ENCODE assay signal across 14 mouse cellular contexts in genomic region chr13:45404269-45404668, GRCm38 (mm10). TPM values are rescaled to one million over a fixed set of nuclear protein-coding genes. Genes with fewer than 3 reads are reported as not detected.
A peak's percentile ranks its signal among the peaks of the same experiment; 100 is the strongest.
DNase-seq lines count a peak whose midpoint lies in the region; ATAC-seq and TF ChIP-seq lines count a peak whose summit lies in the region.
"Had no signal": no experiment of that assay in that cellular context is flagged by ENCODE, and none has a peak within 500 bp of the region (broad histone marks: within the 10 kb centered on the region; RNA-seq: fewer than 3 reads in every experiment).

No protein-coding gene starts in this region.

- peak overlapping the region; percentile 30; the same call in 1 of the 2 replicates for H3K27ac ChIP-seq in lung, embryonic 14.5 days (ENCODE audit: low read depth)
- H3K27ac ChIP-seq in stomach, embryonic 15.5 days = no peak overlapping the region
- H3K27ac ChIP-seq: macrophage had no signal

- no peaks in the 10 kb centered on the region for H3K27me3 ChIP-seq in lung, embryonic 14.5 days (ENCODE audit: insufficient read depth, low read length)
- H3K27me3 ChIP-seq in stomach, embryonic 15.5 days (replicated peaks) = no peaks in the 10 kb centered on the region

- TF ChIP-seq CTCF in lung, embryonic 14.5 days (IDR thresholded peaks at IDR 0.05; ENCODE audit: low read depth) = no peak

- H3K9ac ChIP-seq in lung, embryonic 14.5 days = no peak overlapping the region
- H3K9ac ChIP-seq in stomach, embryonic 15.5 days = no peak overlapping the region

- H3K4me2 ChIP-seq in lung, embryonic 14.5 days = no peak overlapping the region
- H3K4me2 ChIP-seq in stomach, embryonic 15.5 days = no peak overlapping the region

- H3K4me1 ChIP-seq in lung, embryonic 14.5 days (ENCODE audit: insufficient read depth) = no peaks in the 10 kb centered on the region
- no peaks in the 10 kb centered on the region for H3K4me1 ChIP-seq in stomach, embryonic 15.5 days

- ATAC-seq in lung, embryonic 14.5 days (ENCODE audit: insufficient read depth) = no peak
- ATAC-seq in stomach, embryonic 15.5 days (ENCODE audit: insufficient read depth, low FRiP score, low read depth) = peak; percentile 73
- ATAC-seq: CD4-positive, CD25-positive, alpha-beta regulatory T cell, adult 4 months had no signal

- DNase-seq in urinary bladder, postnatal 14 days (ENCODE audit: low spot score) = peak; percentile 32
- DNase-seq in urinary bladder, postnatal 25 days (ENCODE audit: low spot score) = no peak
- DNase-seq in large intestine, adult 2 months (ENCODE audit: low read depth, low spot score) = peak; percentile 45
- no peak for DNase-seq in lung, embryonic 14.5 days
- DNase-seq in cerebellum, postnatal 10 days = no peak
- no peak for DNase-seq in embryo, embryonic 10 days (ENCODE audit: low spot score)
- DNase-seq in adrenal gland, adult 2 months = no peak
- DNase-seq: gastrocnemius, postnatal 36 days; heart, postnatal 10 days; kidney, postnatal 4 days; right cerebral cortex, postnatal 25 days had no signal

- H3K36me3 ChIP-seq in lung, embryonic 14.5 days (ENCODE audit: insufficient read depth) = peaks cover 49% of the 10 kb centered on the region
- H3K36me3 ChIP-seq in stomach, embryonic 15.5 days = peaks cover 44% of the 10 kb centered on the region

- no peaks in the 10 kb centered on the region for H3K9me3 ChIP-seq in lung, embryonic 14.5 days (ENCODE audit: low read depth, low read length)
- no peaks in the 10 kb centered on the region for H3K9me3 ChIP-seq in stomach, embryonic 15.5 days

- H3K4me3 ChIP-seq in lung, embryonic 14.5 days (ENCODE audit: low read depth, low read length) = no peak overlapping the region
- no peak overlapping the region for H3K4me3 ChIP-seq in stomach, embryonic 15.5 days (replicated peaks)

- 44% methylated on average over 6 of the region's 6 CpGs for WGBS in large intestine, adult 2 months
- WGBS in lung, embryonic 14.5 days = 71% methylated on average over 6 of the region's 6 CpGs
- 74% methylated on average over 6 of the region's 6 CpGs for WGBS in stomach, embryonic 15.5 days

RNA-seq across cellular contexts. Expression of gene Mylip, which starts 14.7 kb away (rescaled TPM):
- 6.7 and 9.6 TPM in 2 replicates for polyA plus RNA-seq in large intestine, adult 2 months (2012; rRNA removed)
- 3.8 and 3.9 TPM in 2 replicates for polyA plus RNA-seq in lung, embryonic 14.5 days (2014; fragmentation: Nextera tagmentation; extraction: Ambion mirVana)
- 11.6 and 12.2 TPM in 2 replicates for polyA plus RNA-seq in stomach, embryonic 15.5 days (2015; fragmentation: Nextera tagmentation; extraction: Ambion mirVana)
- total RNA-seq in adrenal gland, adult 2 months (2021) = 10 to 100 TPM in 1 of 2 experiments, 1 to 10 TPM in 1; 6.6 to 13.6 TPM
- 6.4 and 9.9 TPM in 2 replicates for polyA plus RNA-seq in adrenal gland, adult 2 months (2012; rRNA removed)

Comparison
In these comparisons a context has a peak if more than half of its experiments do, and no peak if none do; other contexts are left out.
1. DNase-seq: peak in urinary bladder, postnatal 14 days (single experiment) and large intestine, adult 2 months (single experiment); none in urinary bladder, postnatal 25 days (single experiment), lung, embryonic 14.5 days (single experiment), cerebellum, postnatal 10 days (0 of 2), embryo, embryonic 10 days (single experiment) and adrenal gland, adult 2 months (single experiment).